Mouse (Mus musculus) midbrain, embryonic 14.5 days (tissue): ENCODE data around the gene Mogs. TPM values are rescaled to one million over a fixed set of nuclear protein-coding genes. Genes with fewer than 3 reads are reported as not detected.

Source experiments
- ATAC-seq: fragments of 200-750 bp; cut with Nextera tagmentation; 2 replicates; pipeline ENCODE4 v1.8.0; 2017; ENCODE audit warnings: moderate number of reproducible peaks, moderate library complexity; ENCODE audit not compliant: low FRiP score, low TSS enrichment
- DNase-seq: peaks from one replicate; pipeline ENCODE4 v3.0.0-alpha.2; 2015
- H3K27ac ChIP-seq: fragments of 300-500 bp; sonication (generic); replicated peaks from 2 replicates; pipeline ENCODE4 v1.5.1; 2014; ENCODE audit warnings: mild to moderate bottlenecking, low read depth, low read length, moderate library complexity
- H3K27me3 ChIP-seq: fragments of 300-500 bp; sonication (generic); 2 replicates; pipeline ENCODE4 v1.6.1; 2014; ENCODE audit warnings: low read length, control low read depth, mixed read lengths; ENCODE audit not compliant: control insufficient read depth, insufficient read depth
- H3K36me3 ChIP-seq: fragments of 300-500 bp; sonication (generic); 2 replicates; pipeline ENCODE4 v1.6.1; 2014; ENCODE audit warnings: low read length, control low read depth; ENCODE audit not compliant: control insufficient read depth, insufficient read depth
- H3K4me1 ChIP-seq: fragments of 300-500 bp; sonication (generic); 2 replicates; pipeline ENCODE4 v1.6.1; 2014; ENCODE audit warnings: mild to moderate bottlenecking, antibody characterized with exemption, low read length, control low read depth; ENCODE audit not compliant: control insufficient read depth, insufficient read depth
- H3K4me2 ChIP-seq: fragments of 300-500 bp; sonication (generic); 2 replicates; pipeline ENCODE4 v1.6.1; 2014; ENCODE audit warnings: mild to moderate bottlenecking, low read length, moderate library complexity
- H3K4me3 ChIP-seq: fragments of 300-500 bp; sonication (generic); replicated peaks from 2 replicates; pipeline ENCODE4 v1.5.1; 2014; ENCODE audit warnings: low read depth, low read length
- H3K9ac ChIP-seq: fragments of 300-500 bp; sonication (generic); replicated peaks from 2 replicates; pipeline ENCODE4 v1.6.1; 2014; ENCODE audit warnings: mild to moderate bottlenecking, low read length, moderate library complexity
- H3K9me3 ChIP-seq: fragments of 300-500 bp; sonication (generic); 2 replicates; pipeline ENCODE4 v1.6.1; 2016; ENCODE audit warnings: low read length, control low read depth, mixed read lengths; ENCODE audit not compliant: control insufficient read depth
- WGBS: fragments of 180-500 bp; shearing (Covaris S2); extraction: QIAGEN DNeasy Blood & Tissue Kit; methylation state at CpG from one replicate; pipeline ENCODE4 v1.1.7; 2014; 5-methylcytosine and 5-hydroxymethylcytosine counted together
- microRNA counts: library from miRNA; unstranded; fragments of <30 nt; microRNA quantifications from one replicate; lab custom pipeline; 2016
- microRNA-seq: library from miRNA; unstranded; fragments of <30 nt; microRNA quantifications from one replicate; pipeline ENCODE4, GENCODE M21; 2016
- polyA plus RNA-seq: library from polyadenylated mRNA; unstranded; fragments of >200 nt; fragmentation: Nextera tagmentation; extraction: Ambion mirVana; gene quantifications from 2 replicates; pipeline ENCODE4 v1.2.1, GENCODE M21; 2014

The Mogs gene
- polyA plus RNA-seq, 1 experiment from 2014 or later = 22.4 TPM

GRCm38 (mm10) chr6:83161442-83161841 is 46.1 kb downstream of the Mogs start:
- peak overlapping the region; percentile 25 for H3K4me3 ChIP-seq
- ATAC-seq (no peak), DNase-seq (no peak)
- H3K27me3 ChIP-seq = peaks cover 36% of the 10 kb centered on the region
- H3K4me2 ChIP-seq = peak overlapping the region; percentile 37
- no peak overlapping the region for H3K27ac ChIP-seq
- H3K9ac ChIP-seq = no peak overlapping the region
- no peaks in the 10 kb centered on the region for H3K36me3 ChIP-seq
- 7% methylated on average over 19 of the region's 19 CpGs for WGBS
- peaks cover 18% of the 10 kb centered on the region for H3K4me1 ChIP-seq
- no peaks in the 10 kb centered on the region for H3K9me3 ChIP-seq

DNA sequence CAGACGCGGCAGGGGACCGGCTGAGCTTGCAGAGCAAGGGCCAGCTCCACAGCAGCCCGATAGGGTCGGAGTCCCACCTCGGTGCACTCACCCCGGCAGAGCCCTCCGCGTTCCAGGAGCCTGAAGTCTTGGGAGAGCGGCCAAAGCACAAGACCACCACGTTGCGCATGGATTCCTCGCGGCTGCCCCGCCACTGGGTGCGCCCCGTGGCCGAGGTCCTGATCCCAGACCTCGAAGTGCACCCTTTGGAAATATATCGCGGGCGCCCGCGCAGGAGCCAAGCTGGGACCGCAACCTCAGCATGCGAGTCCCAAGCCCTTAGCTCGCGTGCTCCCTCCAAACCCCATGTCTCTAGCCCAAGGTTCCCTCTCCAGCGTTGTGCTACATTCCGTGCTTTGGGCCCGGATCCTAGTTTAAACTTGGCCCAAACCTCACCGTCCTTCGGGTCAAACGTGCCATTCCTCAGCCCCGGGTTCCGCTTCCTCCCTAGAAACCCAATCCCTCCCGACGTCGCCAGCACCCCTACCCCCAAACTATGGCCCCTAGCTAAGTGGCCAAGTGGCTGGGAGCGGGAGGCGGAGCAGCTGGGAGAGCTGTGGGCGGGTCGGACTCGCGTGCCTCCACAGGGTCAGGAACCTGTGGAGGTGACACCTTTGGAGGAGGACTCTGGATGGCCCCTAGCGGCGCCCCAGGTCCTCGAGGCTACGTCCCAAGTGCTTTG is 46.8 kb downstream of the Mogs start:
- Histone ChIP-seq H3K9me3 (no peaks in the 10 kb centered on the region), H3K27me3 (peaks cover 36% of the 10 kb centered on the region), H3K4me3 (peak overlapping the region; percentile 25), H3K9ac (0 out of 2 replicates have a peak overlapping the region, but pooled peaks have one; percentile 16), H3K36me3 (no peaks in the 10 kb centered on the region), H3K4me1 (peaks cover 20% of the 10 kb centered on the region), H3K4me2 (peak overlapping the region; percentile 37), H3K27ac (no peak overlapping the region)
- DNase-seq (peak; percentile 17), ATAC-seq (no peak)
- under 1% methylated on average over 49 of the region's 49 CpGs for WGBS

GRCm38 (mm10) chr6:83162701-83163100 is 47.4 kb downstream of the Mogs start:
- ATAC-seq = no peak
- peak overlapping the region; percentile 37 for H3K4me2 ChIP-seq
- H3K27me3 ChIP-seq = peaks cover 36% of the 10 kb centered on the region
- H3K9ac ChIP-seq = 0 out of 2 replicates have a peak overlapping the region, but pooled peaks have one; percentile 16
- peaks cover 21% of the 10 kb centered on the region for H3K4me1 ChIP-seq
- H3K36me3 ChIP-seq = no peaks in the 10 kb centered on the region
- H3K27ac ChIP-seq = no peak overlapping the region
- peak overlapping the region; percentile 25; the same call in 1 of the 2 replicates for H3K4me3 ChIP-seq
- under 1% methylated on average over 8 of the region's 8 CpGs for WGBS
- DNase-seq = peak; percentile 83
- no peaks in the 10 kb centered on the region for H3K9me3 ChIP-seq

- peak; percentile 51; the same call in 1 of the 2 replicates for ATAC-seq
- WGBS = 6% methylated on average over 6 of the region's 6 CpGs
- peaks cover 21% of the 10 kb centered on the region for H3K4me1 ChIP-seq
These were observed 49.8 kb downstream of the Mogs start for GRCm38 (mm10) chr6:83165026-83165606.

DNA sequence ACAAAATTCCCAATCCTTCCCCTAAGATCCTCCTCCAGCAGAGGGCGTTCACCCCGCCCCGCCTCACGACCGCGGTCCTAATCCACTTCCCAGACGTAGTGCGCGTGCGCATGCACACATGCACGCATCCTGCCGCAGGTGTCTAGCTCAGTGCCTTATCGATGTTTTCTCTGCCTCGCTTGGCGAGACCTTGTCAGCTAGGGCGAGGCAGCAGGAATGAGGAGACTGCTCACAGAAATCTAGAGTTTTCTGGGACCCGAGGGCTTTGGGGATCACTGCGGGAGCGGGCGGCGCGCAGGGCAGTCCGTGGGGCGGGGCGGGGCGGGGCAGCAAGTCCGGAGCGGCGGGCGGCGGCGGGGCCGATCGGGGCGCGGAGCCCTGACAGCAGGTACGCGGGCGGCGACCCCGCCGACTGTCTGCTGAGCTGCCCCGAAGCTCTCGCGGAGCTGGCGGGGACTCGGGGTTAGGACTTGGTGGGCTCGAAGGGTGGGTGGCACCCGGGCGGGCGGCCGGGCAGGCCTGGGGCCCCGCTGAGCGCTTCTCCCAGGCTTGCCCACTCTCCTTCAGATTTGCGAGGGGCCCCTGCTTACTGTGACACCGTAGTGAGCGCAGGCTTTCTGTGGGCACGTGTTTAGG is 50.4 kb downstream of the Mogs start, which contains the start of gene Dctn1:
Gene Dctn1 (plus strand): TSS at position 314 of the 636 bp plus-strand sequence.
- Histone ChIP-seq H3K9me3 (no peaks in the 10 kb centered on the region), H3K27me3 (peaks cover 28% of the 10 kb centered on the region), H3K9ac (peak within 1 kb of the TSS; percentile 89), H3K36me3 (0 out of 2 replicates have a peak, but pooled peaks cover 3% of the 10 kb centered on the region), H3K4me2 (peak within 1 kb of the TSS; percentile 88), H3K4me1 (peaks cover 23% of the 10 kb centered on the region), H3K27ac (peak within 1 kb of the TSS; percentile 94), H3K4me3 (peak within 1 kb of the TSS; percentile 89)
- ATAC-seq = peak; percentile 88
- DNase-seq = peak; percentile 98
- WGBS = under 1% methylated on average over 58 of the region's 58 CpGs

More at GRCm38 (mm10) chr6:83165026-83165606, 49.8 kb downstream of the Mogs start:
- H3K27ac ChIP-seq = peak overlapping the region; percentile 46
- H3K9me3 ChIP-seq = no peaks in the 10 kb centered on the region
- H3K27me3 ChIP-seq = peaks cover 34% of the 10 kb centered on the region
- DNase-seq = no peak
- peak overlapping the region; percentile 89 for H3K4me3 ChIP-seq
- peak overlapping the region; percentile 88 for H3K4me2 ChIP-seq
- peak overlapping the region; percentile 44 for H3K9ac ChIP-seq
- H3K36me3 ChIP-seq = 0 out of 2 replicates have a peak, but pooled peaks cover 3% of the 10 kb centered on the region

GRCm38 (mm10) chr6:83166243-83166630 is 50.9 kb downstream of the Mogs start:
- H3K4me2 ChIP-seq = peak overlapping the region; percentile 88
- H3K9ac ChIP-seq = peak overlapping the region; percentile 89
- H3K36me3 ChIP-seq = 0 out of 2 replicates have a peak, but pooled peaks cover 3% of the 10 kb centered on the region
- peak overlapping the region; percentile 89 for H3K4me3 ChIP-seq
- H3K27ac ChIP-seq = peak overlapping the region; percentile 94
- DNase-seq = no peak
- under 1% methylated on average over 12 of the region's 12 CpGs for WGBS
- H3K4me1 ChIP-seq = peaks cover 28% of the 10 kb centered on the region
- no peaks in the 10 kb centered on the region for H3K9me3 ChIP-seq
- ATAC-seq = no peak
- H3K27me3 ChIP-seq = peaks cover 23% of the 10 kb centered on the region

MicroRNAs within 50 kb of the gene (microRNA counts, 519-probe panel; counts per million panel counts)
- not detected for microRNA mmu-miR-3470a+mmu-miR-3470b (lab: Ali Mortazavi, UCI)

Small RNA genes within 50 kb of the gene (microRNA-seq; reads per million reads assigned to microRNA genes)
- not detected for gene Mir3470a

Other genes starting within 250 kb of the Mogs start
- gene Sema4f, start 175.7 kb upstream of the Mogs start, polyA plus RNA-seq = 11.3 and 11.5 TPM in 2 replicates
- 0.28 TPM in 1 of 2 replicates, not detected in the other for gene M1ap, start 168.6 kb upstream of the Mogs start, polyA plus RNA-seq
- gene Dok1, start 82.0 kb upstream of the Mogs start, polyA plus RNA-seq = 1.7 TPM in 2 replicates
- gene Loxl3, start 81.3 kb upstream of the Mogs start, polyA plus RNA-seq = 3.1 and 5.5 TPM in 2 replicates
- gene Aup1, start 61.0 kb upstream of the Mogs start, polyA plus RNA-seq = 111 and 145 TPM in 2 replicates
- gene Htra2, start 60.2 kb upstream of the Mogs start, polyA plus RNA-seq = 38.5 and 53.1 TPM in 2 replicates
- gene Dqx1, start 57.7 kb upstream of the Mogs start, polyA plus RNA-seq = 0.53 and 0.68 TPM in 2 replicates
- gene Tlx2, start 45.2 kb upstream of the Mogs start, polyA plus RNA-seq = not detected in 2 replicates
- gene Pcgf1, start 37.6 kb upstream of the Mogs start, polyA plus RNA-seq = 43.5 and 58.8 TPM in 2 replicates
- gene Lbx2, start 29.1 kb upstream of the Mogs start, polyA plus RNA-seq = not detected in 2 replicates
- gene Ccdc142, start 13.9 kb upstream of the Mogs start, polyA plus RNA-seq = 4.2 and 6.2 TPM in 2 replicates
- gene Gm42688, start 13.9 kb upstream of the Mogs start, polyA plus RNA-seq = 4.3 and 4.8 TPM in 2 replicates
- 120 and 139 TPM in 2 replicates for gene Mrpl53, start 6.5 kb upstream of the Mogs start, polyA plus RNA-seq
- 155 and 157 TPM in 2 replicates for gene Wbp1, start 6.1 kb downstream of the Mogs start, polyA plus RNA-seq
- 13.1 and 14.2 TPM in 2 replicates for gene Ino80b, start 9.9 kb downstream of the Mogs start, polyA plus RNA-seq
- gene Rtkn, start 20.0 kb downstream of the Mogs start, polyA plus RNA-seq = 5.0 and 8.8 TPM in 2 replicates
- gene Wdr54, start 40.9 kb downstream of the Mogs start, polyA plus RNA-seq = 19.4 and 30.3 TPM in 2 replicates
- gene 1700003E16Rik, start 40.9 kb downstream of the Mogs start, polyA plus RNA-seq = 5.9 and 7.1 TPM in 2 replicates
- gene Dctn1, start 50.4 kb downstream of the Mogs start, polyA plus RNA-seq = 134 and 135 TPM in 2 replicates
- 0.27 and 0.55 TPM in 2 replicates for gene Slc4a5, start 104.3 kb downstream of the Mogs start, polyA plus RNA-seq
- 27.0 and 31.3 TPM in 2 replicates for gene Mthfd2, start 210.4 kb downstream of the Mogs start, polyA plus RNA-seq
- 14.7 and 32.5 TPM in 2 replicates for gene Mob1a, start 210.5 kb downstream of the Mogs start, polyA plus RNA-seq
- 54.5 and 61.1 TPM in 2 replicates for gene Bola3, start 233.7 kb downstream of the Mogs start, polyA plus RNA-seq